Mouse (Mus musculus): ENCODE data around the gene Agk.

DNA sequence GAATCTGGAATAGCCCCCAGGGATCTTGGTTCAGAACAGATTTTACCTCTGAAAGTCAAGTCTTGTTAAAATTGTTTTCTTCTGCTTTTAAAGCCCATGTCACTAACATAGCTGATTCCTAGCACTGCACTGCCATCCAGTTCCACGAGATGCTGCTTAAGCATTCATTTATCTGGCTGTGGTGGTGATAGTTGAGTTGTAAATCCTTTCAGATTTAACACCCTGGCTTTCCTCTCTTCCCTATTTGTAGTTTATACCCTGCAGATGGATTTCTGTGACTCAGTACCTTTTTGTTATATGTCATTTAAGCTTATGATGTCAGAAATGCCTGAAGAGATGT is 22.8 kb downstream of the Agk start:
- TF ChIP-seq EP300 (IDR thresholded peaks at IDR 0.05; ENCODE audit: low read depth) (no peak), CTCF (IDR thresholded peaks at IDR 0.05; ENCODE audit: low read depth) (no peak)
